Mouse (Mus musculus) embryonic facial prominence, embryonic 10.5 days (tissue): ENCODE measurements around the gene Rdh16f1. TPM values are rescaled to one million over a fixed set of nuclear protein-coding genes. Genes with fewer than 3 reads are reported as not detected.
A peak's percentile ranks its signal among the peaks of the same experiment; 100 is the strongest.
"Not testable (repeated sequence)": the region's sequence is repeated elsewhere in the genome, so short reads cannot be mapped to it uniquely, and the experiment has no call there.

ENCODE experiments used
- DNase-seq: peaks from one replicate; pipeline ENCODE4 v3.0.0-alpha.2; 2017; ENCODE audit warnings: low spot score
- H3K27ac ChIP-seq: fragments of 300-500 bp; sonication (generic); replicated peaks from 2 replicates; pipeline ENCODE4 v1.5.1; 2016; ENCODE audit warnings: mild to moderate bottlenecking
- H3K27me3 ChIP-seq: fragments of 300-500 bp; sonication (generic); replicated peaks from 2 replicates; pipeline ENCODE4 v1.6.1; 2016; ENCODE audit warnings: low read depth, mild to moderate bottlenecking; ENCODE audit not compliant: poor library complexity, severe bottlenecking
- H3K36me3 ChIP-seq: fragments of 300-500 bp; sonication (generic); replicated peaks from 2 replicates; pipeline ENCODE4 v1.6.1; 2016; ENCODE audit warnings: mild to moderate bottlenecking, moderate library complexity
- H3K4me1 ChIP-seq: fragments of 300-500 bp; sonication (generic); 2 replicates; pipeline ENCODE4 v1.6.1; 2016
- H3K4me3 ChIP-seq: fragments of 300-500 bp; sonication (generic); 2 replicates; pipeline ENCODE4 v1.5.1; 2016; ENCODE audit warnings: mild to moderate bottlenecking, moderate library complexity
- H3K9me3 ChIP-seq: fragments of 300-500 bp; sonication (generic); 2 replicates; pipeline ENCODE4 v1.6.1; 2016; ENCODE audit warnings: mild to moderate bottlenecking
- WGBS: fragments of 180-500 bp; shearing (Covaris S2); methylation state at CpG from one replicate; pipeline ENCODE4 v1.1.7; 2016; 5-methylcytosine and 5-hydroxymethylcytosine counted together
- polyA plus RNA-seq: library from polyadenylated mRNA; unstranded; fragments of >200 nt; fragmentation: Nextera tagmentation; extraction: Ambion mirVana; gene quantifications from 2 replicates; pipeline ENCODE4 v1.2.1, GENCODE M21; 2016

The Rdh16f1 gene
- polyA plus RNA-seq, 1 experiment from 2014 or later = 0.17 TPM

GRCm38 (mm10) chr10:127802236-127802635 is 42.6 kb downstream of the Rdh16f1 start:
- Histone ChIP-seq H3K4me1 (no peaks in the 10 kb centered on the region), H3K9me3 (no peaks in the 10 kb centered on the region), H3K36me3 (no peaks in the 10 kb centered on the region), H3K27me3 (no peaks in the 10 kb centered on the region), H3K27ac (no peak overlapping the region), H3K4me3 (no peak overlapping the region)
- WGBS = 84% methylated on average over 5 of the region's 5 CpGs
- DNase-seq = no peak

GRCm38 (mm10) chr10:127804416-127804815 is 44.8 kb downstream of the Rdh16f1 start:
- WGBS = 63% methylated on average over 7 of the region's 7 CpGs
- Histone ChIP-seq H3K9me3 (no peaks in the 10 kb centered on the region), H3K4me1 (no peaks in the 10 kb centered on the region), H3K27me3 (no peaks in the 10 kb centered on the region), H3K27ac (no peak overlapping the region), H3K36me3 (no peaks in the 10 kb centered on the region), H3K4me3 (no peak overlapping the region)
- no peak for DNase-seq

GRCm38 (mm10) chr10:127815888-127816287 is 56.3 kb downstream of the Rdh16f1 start:
- Histone ChIP-seq H3K27me3 (no peaks in the 10 kb centered on the region), H3K9me3 (peaks cover 5% of the 10 kb centered on the region), H3K36me3 (no peaks in the 10 kb centered on the region), H3K4me1 (no peaks in the 10 kb centered on the region), H3K4me3 (no peak overlapping the region), H3K27ac (no peak overlapping the region)
- no peak for DNase-seq

- not testable (repeated sequence) for DNase-seq, H3K36me3 ChIP-seq, H3K9me3 ChIP-seq, H3K4me3 ChIP-seq, H3K27me3 ChIP-seq, H3K4me1 ChIP-seq, H3K27ac ChIP-seq
- 85% methylated on average over 4 of the region's 4 CpGs for WGBS
These were observed 57.8 kb downstream of the Rdh16f1 start for GRCm38 (mm10) chr10:127817268-127817910.

- WGBS = 85% methylated on average over 2 of the region's 2 CpGs
- H3K27ac ChIP-seq, H3K36me3 ChIP-seq, H3K27me3 ChIP-seq, H3K9me3 ChIP-seq, H3K4me1 ChIP-seq, DNase-seq, H3K4me3 ChIP-seq: not testable (repeated sequence)
These were observed 62.2 kb downstream of the Rdh16f1 start for GRCm38 (mm10) chr10:127821806-127822205.

- no peaks in the 10 kb centered on the region for H3K27me3 ChIP-seq
- WGBS = 83% methylated on average over 6 of the region's 6 CpGs
- no peak overlapping the region for H3K4me3 ChIP-seq
- H3K9me3 ChIP-seq = peaks cover 4% of the 10 kb centered on the region
- H3K27ac ChIP-seq = no peak overlapping the region
- DNase-seq = peak; percentile 11
- no peaks in the 10 kb centered on the region for H3K4me1 ChIP-seq
- H3K36me3 ChIP-seq = no peaks in the 10 kb centered on the region
These were observed 65.8 kb downstream of the Rdh16f1 start for GRCm38 (mm10) chr10:127825386-127825785.

- no peak for DNase-seq
- H3K9me3 ChIP-seq = no peaks in the 10 kb centered on the region
- WGBS = 68% methylated on average over 3 of the region's 3 CpGs
- H3K27me3 ChIP-seq = no peaks in the 10 kb centered on the region
- no peaks in the 10 kb centered on the region for H3K4me1 ChIP-seq
- H3K4me3 ChIP-seq = no peak overlapping the region
- H3K36me3 ChIP-seq = no peaks in the 10 kb centered on the region
- H3K27ac ChIP-seq = no peak overlapping the region
These were observed 69.5 kb downstream of the Rdh16f1 start for GRCm38 (mm10) chr10:127829121-127829520.

- not testable (repeated sequence) for H3K4me1 ChIP-seq, H3K4me3 ChIP-seq, H3K9me3 ChIP-seq, H3K27ac ChIP-seq, H3K36me3 ChIP-seq, H3K27me3 ChIP-seq, DNase-seq
- WGBS = 96% methylated on average over 1 of the region's 1 CpGs
These were observed 74.6 kb downstream of the Rdh16f1 start for GRCm38 (mm10) chr10:127834186-127834585.

GRCm38 (mm10) chr10:127835292-127835691 is 75.7 kb downstream of the Rdh16f1 start:
- H3K4me1 ChIP-seq = no peaks in the 10 kb centered on the region
- no peaks in the 10 kb centered on the region for H3K36me3 ChIP-seq
- H3K9me3 ChIP-seq = no peaks in the 10 kb centered on the region
- no peak overlapping the region for H3K27ac ChIP-seq
- no peak overlapping the region for H3K4me3 ChIP-seq
- 86% methylated on average over 5 of the region's 5 CpGs for WGBS
- no peak for DNase-seq
- no peaks in the 10 kb centered on the region for H3K27me3 ChIP-seq

- not testable (repeated sequence) for H3K36me3 ChIP-seq, H3K27ac ChIP-seq, H3K4me1 ChIP-seq, H3K27me3 ChIP-seq, H3K9me3 ChIP-seq, DNase-seq, H3K4me3 ChIP-seq
- WGBS = 91% methylated on average over 5 of the region's 5 CpGs
These were observed 78.2 kb downstream of the Rdh16f1 start for GRCm38 (mm10) chr10:127837793-127838192.

GRCm38 (mm10) chr10:127838539-127838938 is 79.0 kb downstream of the Rdh16f1 start:
- H3K4me1 ChIP-seq = no peaks in the 10 kb centered on the region
- H3K36me3 ChIP-seq = no peaks in the 10 kb centered on the region
- no peaks in the 10 kb centered on the region for H3K27me3 ChIP-seq
- H3K4me3 ChIP-seq = no peak overlapping the region
- no peak for DNase-seq
- 90% methylated on average over 2 of the region's 2 CpGs for WGBS
- no peak overlapping the region for H3K27ac ChIP-seq
- no peaks in the 10 kb centered on the region for H3K9me3 ChIP-seq

GRCm38 (mm10) chr10:127840776-127841175 is 81.2 kb downstream of the Rdh16f1 start:
- Histone ChIP-seq H3K36me3 (no peaks in the 10 kb centered on the region), H3K9me3 (no peaks in the 10 kb centered on the region), H3K4me3 (no peak overlapping the region), H3K27ac (no peak overlapping the region), H3K27me3 (no peaks in the 10 kb centered on the region), H3K4me1 (no peaks in the 10 kb centered on the region)
- DNase-seq = no peak
- 72% methylated on average over 2 of the region's 2 CpGs for WGBS
